Mouse (Mus musculus) hindbrain, embryonic 10.5 days (tissue): ENCODE measurements around the gene Stab1. TPM values are rescaled to one million over a fixed set of nuclear protein-coding genes. Genes with fewer than 3 reads are reported as not detected.

Experiments
- DNase-seq: peaks from one replicate; pipeline ENCODE4 v3.0.0-alpha.2; 2017; ENCODE audit warnings: low spot score
- H3K27ac ChIP-seq: fragments of 300-500 bp; sonication (generic); 2 replicates; pipeline ENCODE4 v1.5.1; 2016; ENCODE audit warnings: mild to moderate bottlenecking, moderate library complexity
- H3K27me3 ChIP-seq: fragments of 300-500 bp; sonication (generic); 2 replicates; pipeline ENCODE4 v1.6.1; 2016; ENCODE audit warnings: mild to moderate bottlenecking; ENCODE audit not compliant: poor library complexity, insufficient read depth, severe bottlenecking
- H3K36me3 ChIP-seq: fragments of 300-500 bp; sonication (generic); 2 replicates; pipeline ENCODE4 v1.6.1; 2016; ENCODE audit warnings: mild to moderate bottlenecking, moderate library complexity
- H3K4me1 ChIP-seq: fragments of 300-500 bp; sonication (generic); replicated peaks from 2 replicates; pipeline ENCODE4 v1.6.1; 2016; ENCODE audit warnings: mild to moderate bottlenecking
- H3K4me3 ChIP-seq: fragments of 300-500 bp; sonication (generic); 2 replicates; pipeline ENCODE4 v1.5.1; 2016; ENCODE audit warnings: mild to moderate bottlenecking, moderate library complexity
- H3K9me3 ChIP-seq: fragments of 300-500 bp; sonication (generic); 2 replicates; pipeline ENCODE4 v1.6.1; 2016; ENCODE audit warnings: mild to moderate bottlenecking, moderate library complexity
- WGBS: fragments of 180-500 bp; shearing (Covaris S2); methylation state at CpG from one replicate; pipeline ENCODE4 v1.1.7; 2016; 5-methylcytosine and 5-hydroxymethylcytosine counted together
- polyA plus RNA-seq: library from polyadenylated mRNA; unstranded; fragments of >200 nt; fragmentation: Nextera tagmentation; extraction: Ambion mirVana; gene quantifications from 2 replicates; pipeline ENCODE4 v1.2.1, GENCODE M21; 2016

The Stab1 gene
- polyA plus RNA-seq, 1 experiment from 2014 or later, result 25.7 TPM

DNA sequence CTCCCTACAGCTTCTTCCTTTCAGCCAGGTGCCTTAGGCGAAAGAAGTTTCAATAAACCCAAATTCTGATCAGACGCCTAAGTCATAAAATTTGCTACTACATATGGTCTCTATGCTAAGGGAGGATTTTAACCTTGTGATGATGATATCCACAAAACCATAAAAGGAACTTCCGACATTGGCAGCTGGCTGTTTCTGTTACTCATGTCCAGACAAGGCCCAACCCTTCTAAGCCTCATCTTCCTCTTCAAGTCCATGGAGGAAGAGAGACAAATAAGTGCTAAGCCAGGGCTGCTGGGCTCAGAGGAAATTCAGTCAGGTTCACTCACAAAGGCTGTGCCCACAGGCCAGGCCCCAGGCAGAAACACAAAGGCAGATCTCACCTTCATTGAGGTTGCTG, 20.9 kb upstream of the Stab1 start:
- 96% methylated on average over 3 of the region's 3 CpGs for WGBS
- Histone ChIP-seq H3K9me3 (no peaks in the 10 kb centered on the region), H3K27ac (no peak overlapping the region), H3K27me3 (no peaks in the 10 kb centered on the region), H3K4me1 (no peaks in the 10 kb centered on the region), H3K36me3 (peaks cover 100% of the 10 kb centered on the region), H3K4me3 (no peak overlapping the region)
- DNase-seq, result no peak

- no peak for DNase-seq
- H3K4me3 ChIP-seq, result no peak overlapping the region
- H3K27me3 ChIP-seq, result no peaks in the 10 kb centered on the region
- WGBS, result 76% methylated on average over 6 of the region's 6 CpGs
- no peak overlapping the region for H3K27ac ChIP-seq
- no peaks in the 10 kb centered on the region for H3K9me3 ChIP-seq
- peaks cover 100% of the 10 kb centered on the region for H3K36me3 ChIP-seq
- H3K4me1 ChIP-seq, result no peaks in the 10 kb centered on the region
Observed at GRCm38 (mm10) chr14:31188771-31189181, 20.3 kb upstream of the Stab1 start.

DNA sequence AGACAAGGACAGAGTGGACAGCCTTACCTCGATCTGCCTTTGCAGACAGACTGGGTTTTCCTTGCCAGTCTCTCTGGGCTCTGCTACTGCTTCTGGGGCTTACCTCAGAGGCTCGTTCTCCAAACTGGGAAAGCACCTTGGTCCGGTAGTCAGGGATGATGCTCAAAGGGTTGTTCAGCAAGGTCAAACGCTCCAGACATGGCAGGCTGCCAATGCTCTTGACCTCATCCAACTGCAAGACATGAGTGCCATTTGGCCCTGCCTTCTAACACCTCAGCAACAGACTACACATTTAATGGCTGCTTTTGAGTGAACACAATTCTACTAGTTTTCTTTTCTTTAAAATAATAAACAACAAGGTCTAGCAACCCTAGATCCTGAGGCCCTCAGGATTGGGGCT, 18.2 kb upstream of the Stab1 start:
- no peaks in the 10 kb centered on the region for H3K9me3 ChIP-seq
- H3K27ac ChIP-seq, result no peak overlapping the region
- no peak overlapping the region for H3K4me3 ChIP-seq
- H3K36me3 ChIP-seq, result peaks cover 100% of the 10 kb centered on the region
- whole genome bisulfite sequencing, result 93% methylated on average over 4 of the region's 4 CpGs
- no peaks in the 10 kb centered on the region for H3K27me3 ChIP-seq
- no peaks in the 10 kb centered on the region for H3K4me1 ChIP-seq
- no peak for DNase-seq

DNA sequence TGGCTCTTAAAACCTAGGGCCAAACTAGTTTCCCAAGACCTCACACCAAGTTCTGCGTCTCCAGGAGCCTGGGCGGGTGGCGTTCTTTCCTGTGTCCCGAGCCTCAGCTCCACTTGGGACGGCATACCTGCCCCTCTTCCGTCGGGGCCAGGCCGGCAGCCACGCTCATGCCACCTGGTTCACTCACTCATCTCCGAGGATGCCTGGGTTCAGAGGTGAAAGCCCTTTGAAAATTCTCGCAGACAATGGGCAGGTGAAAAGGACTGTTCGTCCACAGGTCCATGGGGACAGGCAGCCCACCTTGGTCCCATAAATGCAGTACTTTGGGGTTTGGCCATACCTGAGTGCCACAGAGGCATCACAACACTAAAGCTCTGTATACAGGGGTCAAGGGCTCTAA, 15.8 kb upstream of the Stab1 start:
- H3K36me3 ChIP-seq, result peaks cover 100% of the 10 kb centered on the region
- H3K4me3 ChIP-seq, result no peak overlapping the region
- H3K9me3 ChIP-seq, result no peaks in the 10 kb centered on the region
- no peaks in the 10 kb centered on the region for H3K27me3 ChIP-seq
- H3K4me1 ChIP-seq, result no peaks in the 10 kb centered on the region
- WGBS, result 96% methylated on average over 12 of the region's 12 CpGs
- H3K27ac ChIP-seq, result no peak overlapping the region
- no peak for DNase-seq

- 90% methylated on average over 5 of the region's 5 CpGs for WGBS
- H3K27ac ChIP-seq, result no peak overlapping the region
- no peaks in the 10 kb centered on the region for H3K9me3 ChIP-seq
- peaks cover 100% of the 10 kb centered on the region for H3K36me3 ChIP-seq
- no peak for DNase-seq
- H3K4me1 ChIP-seq, result no peaks in the 10 kb centered on the region
- no peaks in the 10 kb centered on the region for H3K27me3 ChIP-seq
- no peak overlapping the region for H3K4me3 ChIP-seq
Observed at GRCm38 (mm10) chr14:31183541-31183940, 15.1 kb upstream of the Stab1 start.

GRCm38 (mm10) chr14:31182786-31183290, 14.4 kb upstream of the Stab1 start:
- H3K4me1 ChIP-seq, result no peaks in the 10 kb centered on the region
- DNase-seq, result no peak
- 63% methylated on average over 2 of the region's 2 CpGs for WGBS
- no peak overlapping the region for H3K4me3 ChIP-seq
- H3K27me3 ChIP-seq, result no peaks in the 10 kb centered on the region
- H3K36me3 ChIP-seq, result peaks cover 100% of the 10 kb centered on the region
- H3K9me3 ChIP-seq, result no peaks in the 10 kb centered on the region
- no peak overlapping the region for H3K27ac ChIP-seq

- Histone ChIP-seq H3K27ac (no peak overlapping the region), H3K9me3 (no peaks in the 10 kb centered on the region), H3K36me3 (peaks cover 100% of the 10 kb centered on the region), H3K4me1 (no peaks in the 10 kb centered on the region), H3K4me3 (no peak overlapping the region), H3K27me3 (no peaks in the 10 kb centered on the region)
- 92% methylated on average over 4 of the region's 4 CpGs for WGBS
- no peak for DNase-seq
Observed at GRCm38 (mm10) chr14:31181512-31181911, 13.1 kb upstream of the Stab1 start.

DNA sequence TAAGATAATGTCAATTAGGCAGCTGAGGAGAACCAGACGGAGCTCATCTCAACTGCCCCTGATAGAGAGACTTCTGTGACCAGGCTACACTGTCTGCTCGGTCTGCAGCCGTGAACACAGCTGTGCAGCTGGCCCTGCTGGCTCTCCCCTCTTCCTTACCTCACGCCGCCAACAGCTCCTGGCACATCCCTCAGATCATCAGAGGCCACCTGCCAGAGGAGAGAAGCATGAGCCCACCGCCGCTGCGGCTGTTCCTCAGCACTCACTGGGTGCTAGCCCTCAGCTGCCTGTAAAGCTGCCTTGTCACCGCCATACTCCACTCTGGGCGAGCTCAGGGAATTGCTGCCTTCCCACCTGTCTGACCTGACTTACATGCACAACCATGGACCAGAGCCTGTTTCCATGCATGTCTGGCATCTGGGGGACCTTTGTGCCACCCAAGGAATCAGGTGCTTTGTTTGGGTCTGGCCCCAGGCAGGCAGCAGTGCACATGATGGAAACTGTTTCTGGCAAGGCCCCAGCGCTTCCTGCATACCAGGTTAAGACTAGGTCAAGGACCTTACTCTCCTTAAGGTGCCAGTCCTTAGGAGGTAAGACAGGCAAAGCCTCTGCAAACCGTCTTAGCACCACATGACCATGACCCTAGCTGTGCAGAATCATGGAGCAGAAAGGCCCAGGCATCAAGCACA, 11.4 kb upstream of the Stab1 start:
- H3K27ac ChIP-seq, result no peak overlapping the region
- 95% methylated on average over 12 of the region's 12 CpGs for WGBS
- no peak for DNase-seq
- peaks cover 100% of the 10 kb centered on the region for H3K36me3 ChIP-seq
- H3K9me3 ChIP-seq, result no peaks in the 10 kb centered on the region
- no peaks in the 10 kb centered on the region for H3K4me1 ChIP-seq
- no peaks in the 10 kb centered on the region for H3K27me3 ChIP-seq
- H3K4me3 ChIP-seq, result no peak overlapping the region

- Histone ChIP-seq H3K27me3 (no peaks in the 10 kb centered on the region), H3K36me3 (peaks cover 100% of the 10 kb centered on the region), H3K9me3 (no peaks in the 10 kb centered on the region), H3K27ac (no peak overlapping the region), H3K4me3 (no peak overlapping the region), H3K4me1 (no peaks in the 10 kb centered on the region)
- 95% methylated on average over 5 of the region's 5 CpGs for WGBS
- no peak for DNase-seq
Observed at GRCm38 (mm10) chr14:31177715-31178114, 9.3 kb upstream of the Stab1 start.

- DNase-seq, result no peak
- no peaks in the 10 kb centered on the region for H3K4me1 ChIP-seq
Observed at GRCm38 (mm10) chr14:31177287-31177686, 8.8 kb upstream of the Stab1 start.

GRCm38 (mm10) chr14:31173537-31173936, 5.1 kb upstream of the Stab1 start:
- no peak overlapping the region for H3K4me3 ChIP-seq
- H3K27ac ChIP-seq, result no peak overlapping the region
- H3K9me3 ChIP-seq, result no peaks in the 10 kb centered on the region
- H3K36me3 ChIP-seq, result peaks cover 89% of the 10 kb centered on the region
- peaks cover 6% of the 10 kb centered on the region; the same call in 1 of the 2 replicates for H3K4me1 ChIP-seq
- no peaks in the 10 kb centered on the region for H3K27me3 ChIP-seq
- 96% methylated on average over 7 of the region's 7 CpGs for WGBS
- no peak for DNase-seq

More at GRCm38 (mm10) chr14:31177287-31177686, 8.8 kb upstream of the Stab1 start:
- WGBS, result 94% methylated on average over 16 of the region's 16 CpGs
- H3K9me3 ChIP-seq, result no peaks in the 10 kb centered on the region
- H3K36me3 ChIP-seq, result peaks cover 100% of the 10 kb centered on the region
- no peaks in the 10 kb centered on the region for H3K27me3 ChIP-seq
- H3K4me3 ChIP-seq, result no peak overlapping the region
- H3K27ac ChIP-seq, result no peak overlapping the region

- Histone ChIP-seq H3K9me3 (no peaks in the 10 kb centered on the region), H3K4me3 (no peak overlapping the region), H3K4me1 (peaks cover 10% of the 10 kb centered on the region; the same call in 1 of the 2 replicates), H3K27ac (no peak overlapping the region), H3K36me3 (peaks cover 83% of the 10 kb centered on the region), H3K27me3 (no peaks in the 10 kb centered on the region)
- no peak for DNase-seq
- WGBS, result 90% methylated on average over 18 of the region's 18 CpGs
Observed at GRCm38 (mm10) chr14:31172781-31173455, 4.5 kb upstream of the Stab1 start.

DNA sequence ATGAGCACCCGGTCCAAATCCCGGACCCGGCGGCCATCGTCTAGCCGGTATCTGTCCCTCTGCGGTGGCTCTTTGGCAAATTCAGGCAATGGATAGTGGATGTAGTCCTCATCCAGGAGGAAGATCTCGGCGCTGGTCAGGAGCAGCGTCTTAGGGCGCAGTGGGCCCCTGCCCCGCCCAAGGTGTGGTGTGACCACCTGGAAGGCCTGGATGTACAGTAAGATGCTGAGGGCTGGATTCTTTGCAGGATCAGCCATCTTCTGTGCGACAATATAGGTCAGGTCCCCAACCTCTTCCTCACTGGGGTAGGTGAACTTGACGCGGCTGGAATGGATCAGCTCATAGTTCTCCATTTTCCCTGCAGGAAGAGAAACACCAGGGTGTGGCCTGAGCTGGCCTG, 3.4 kb upstream of the Stab1 start:
- Histone ChIP-seq H3K4me1 (peaks cover 10% of the 10 kb centered on the region), H3K36me3 (peaks cover 72% of the 10 kb centered on the region), H3K4me3 (no peak overlapping the region), H3K9me3 (no peaks in the 10 kb centered on the region), H3K27me3 (no peaks in the 10 kb centered on the region), H3K27ac (no peak overlapping the region)
- DNase-seq, result no peak
- WGBS, result 96% methylated on average over 15 of the region's 15 CpGs
